Mouse (Mus musculus): ENCODE data around the gene Scp2. TPM values are rescaled to one million over a fixed set of nuclear protein-coding genes. Genes with fewer than 3 reads are reported as not detected.
"Not testable (repeated sequence)": the region's sequence is repeated elsewhere in the genome, so short reads cannot be mapped to it uniquely, and the experiment has no call there.

The Scp2 gene
- polyA plus RNA-seq, 1 experiment, result 224 TPM

- no peaks in the 10 kb centered on the region for H3K4me1 ChIP-seq (ENCODE audit: control insufficient read depth, insufficient read depth, low read length)
- H3K27me3 ChIP-seq (ENCODE audit: control insufficient read depth, insufficient read depth, low read length), result no peaks in the 10 kb centered on the region
- H3K4me3 ChIP-seq (replicated peaks; ENCODE audit: insufficient read depth, low read depth, low read length), result no peak overlapping the region
- TF ChIP-seq POLR2A (IDR thresholded peaks at IDR 0.05; ENCODE audit: borderline replicate concordance, insufficient read depth, low read length) (no peak), CTCF (IDR thresholded peaks at IDR 0.05; ENCODE audit: borderline replicate concordance, insufficient read depth, low read depth, low read length) (no peak)
- no peak for DNase-seq
- no peak overlapping the region for H3K27ac ChIP-seq (ENCODE audit: insufficient read depth, low read length)
Observed at GRCm38 (mm10) chr4:108143778-108144177, 1.0 kb downstream of the Scp2 start.

GRCm38 (mm10) chr4:108143178-108143577 lies 1.6 kb downstream of the Scp2 start:
- WGBS, result 89% methylated on average over 2 of the region's 2 CpGs
- H3K4me3 ChIP-seq (replicated peaks; ENCODE audit: insufficient read depth, low read depth, low read length); DNase-seq; H3K27ac ChIP-seq (ENCODE audit: insufficient read depth, low read length); H3K27me3 ChIP-seq (ENCODE audit: control insufficient read depth, insufficient read depth, low read length); H3K4me1 ChIP-seq (ENCODE audit: control insufficient read depth, insufficient read depth, low read length): not testable (repeated sequence)

GRCm38 (mm10) chr4:108136938-108137337 lies 7.9 kb downstream of the Scp2 start:
- no peak overlapping the region for H3K4me3 ChIP-seq (replicated peaks; ENCODE audit: insufficient read depth, low read depth, low read length)
- 90% methylated on average over 5 of the region's 5 CpGs for WGBS
- no peaks in the 10 kb centered on the region for H3K27me3 ChIP-seq (ENCODE audit: control insufficient read depth, insufficient read depth, low read length)
- TF ChIP-seq POLR2A (IDR thresholded peaks at IDR 0.05; ENCODE audit: borderline replicate concordance, insufficient read depth, low read length) (no peak), CTCF (IDR thresholded peaks at IDR 0.05; ENCODE audit: borderline replicate concordance, insufficient read depth, low read depth, low read length) (no peak)
- H3K27ac ChIP-seq (ENCODE audit: insufficient read depth, low read length), result no peak overlapping the region
- DNase-seq, result no peak
- no peaks in the 10 kb centered on the region for H3K4me1 ChIP-seq (ENCODE audit: control insufficient read depth, insufficient read depth, low read length)

- Histone ChIP-seq H3K4me1 (ENCODE audit: control insufficient read depth, insufficient read depth, low read length) (no peaks in the 10 kb centered on the region), H3K27me3 (ENCODE audit: control insufficient read depth, insufficient read depth, low read length) (no peaks in the 10 kb centered on the region), H3K27ac (ENCODE audit: insufficient read depth, low read length) (no peak overlapping the region), H3K4me3 (replicated peaks; ENCODE audit: insufficient read depth, low read depth, low read length) (no peak overlapping the region)
- WGBS, result 89% methylated on average over 3 of the region's 3 CpGs
- no peak for DNase-seq
- TF ChIP-seq POLR2A (IDR thresholded peaks at IDR 0.05; ENCODE audit: borderline replicate concordance, insufficient read depth, low read length), result no peak
- TF ChIP-seq CTCF (IDR thresholded peaks at IDR 0.05; ENCODE audit: borderline replicate concordance, insufficient read depth, low read depth, low read length), result no peak
Observed at GRCm38 (mm10) chr4:108130452-108130851, 14.3 kb downstream of the Scp2 start.

- no peak overlapping the region for H3K4me3 ChIP-seq (replicated peaks; ENCODE audit: insufficient read depth, low read depth, low read length)
- WGBS, result 81% methylated on average over 2 of the region's 2 CpGs
- no peak for DNase-seq
- no peak for TF ChIP-seq POLR2A (IDR thresholded peaks at IDR 0.05; ENCODE audit: borderline replicate concordance, insufficient read depth, low read length)
- TF ChIP-seq CTCF (IDR thresholded peaks at IDR 0.05; ENCODE audit: borderline replicate concordance, insufficient read depth, low read depth, low read length), result no peak
- H3K4me1 ChIP-seq (ENCODE audit: control insufficient read depth, insufficient read depth, low read length), result no peaks in the 10 kb centered on the region
- H3K27me3 ChIP-seq (ENCODE audit: control insufficient read depth, insufficient read depth, low read length), result no peaks in the 10 kb centered on the region
- H3K27ac ChIP-seq (ENCODE audit: insufficient read depth, low read length), result no peak overlapping the region
Observed at GRCm38 (mm10) chr4:108128339-108128738, 16.5 kb downstream of the Scp2 start.

- 92% methylated on average over 5 of the region's 5 CpGs for WGBS
- TF ChIP-seq POLR2A (IDR thresholded peaks at IDR 0.05; ENCODE audit: borderline replicate concordance, insufficient read depth, low read length) (no peak), CTCF (IDR thresholded peaks at IDR 0.05; ENCODE audit: borderline replicate concordance, insufficient read depth, low read depth, low read length) (no peak)
- Histone ChIP-seq H3K27ac (ENCODE audit: insufficient read depth, low read length) (no peak overlapping the region), H3K4me3 (replicated peaks; ENCODE audit: insufficient read depth, low read depth, low read length) (no peak overlapping the region), H3K4me1 (ENCODE audit: control insufficient read depth, insufficient read depth, low read length) (no peaks in the 10 kb centered on the region), H3K27me3 (ENCODE audit: control insufficient read depth, insufficient read depth, low read length) (no peaks in the 10 kb centered on the region)
- no peak for DNase-seq
Observed at GRCm38 (mm10) chr4:108127516-108127915, 17.3 kb downstream of the Scp2 start.

GRCm38 (mm10) chr4:108126260-108126659 lies 18.5 kb downstream of the Scp2 start:
- no peaks in the 10 kb centered on the region for H3K4me1 ChIP-seq (ENCODE audit: control insufficient read depth, insufficient read depth, low read length)
- no peak overlapping the region for H3K4me3 ChIP-seq (replicated peaks; ENCODE audit: insufficient read depth, low read depth, low read length)
- TF ChIP-seq POLR2A (IDR thresholded peaks at IDR 0.05; ENCODE audit: borderline replicate concordance, insufficient read depth, low read length) (no peak), CTCF (IDR thresholded peaks at IDR 0.05; ENCODE audit: borderline replicate concordance, insufficient read depth, low read depth, low read length) (no peak)
- no peak overlapping the region for H3K27ac ChIP-seq (ENCODE audit: insufficient read depth, low read length)
- H3K27me3 ChIP-seq (ENCODE audit: control insufficient read depth, insufficient read depth, low read length), result no peaks in the 10 kb centered on the region
- 86% methylated on average over 4 of the region's 4 CpGs for WGBS
- no peak for DNase-seq

- Histone ChIP-seq H3K27ac (ENCODE audit: insufficient read depth, low read length) (no peak overlapping the region), H3K4me1 (ENCODE audit: control insufficient read depth, insufficient read depth, low read length) (no peaks in the 10 kb centered on the region), H3K4me3 (replicated peaks; ENCODE audit: insufficient read depth, low read depth, low read length) (no peak overlapping the region), H3K27me3 (ENCODE audit: control insufficient read depth, insufficient read depth, low read length) (no peaks in the 10 kb centered on the region)
- TF ChIP-seq POLR2A (IDR thresholded peaks at IDR 0.05; ENCODE audit: borderline replicate concordance, insufficient read depth, low read length) (no peak), CTCF (IDR thresholded peaks at IDR 0.05; ENCODE audit: borderline replicate concordance, insufficient read depth, low read depth, low read length) (no peak)
- 95% methylated on average over 1 of the region's 1 CpGs for WGBS
- DNase-seq, result no peak
Observed at GRCm38 (mm10) chr4:108124104-108124503, 20.7 kb downstream of the Scp2 start.
